Mouse (Mus musculus): ENCODE measurements around the gene F3. TPM values are rescaled to one million over a fixed set of nuclear protein-coding genes. Genes with fewer than 3 reads are reported as not detected.

F3 gene
- polyA plus RNA-seq, 1 experiment: 6.3 TPM

DNA sequence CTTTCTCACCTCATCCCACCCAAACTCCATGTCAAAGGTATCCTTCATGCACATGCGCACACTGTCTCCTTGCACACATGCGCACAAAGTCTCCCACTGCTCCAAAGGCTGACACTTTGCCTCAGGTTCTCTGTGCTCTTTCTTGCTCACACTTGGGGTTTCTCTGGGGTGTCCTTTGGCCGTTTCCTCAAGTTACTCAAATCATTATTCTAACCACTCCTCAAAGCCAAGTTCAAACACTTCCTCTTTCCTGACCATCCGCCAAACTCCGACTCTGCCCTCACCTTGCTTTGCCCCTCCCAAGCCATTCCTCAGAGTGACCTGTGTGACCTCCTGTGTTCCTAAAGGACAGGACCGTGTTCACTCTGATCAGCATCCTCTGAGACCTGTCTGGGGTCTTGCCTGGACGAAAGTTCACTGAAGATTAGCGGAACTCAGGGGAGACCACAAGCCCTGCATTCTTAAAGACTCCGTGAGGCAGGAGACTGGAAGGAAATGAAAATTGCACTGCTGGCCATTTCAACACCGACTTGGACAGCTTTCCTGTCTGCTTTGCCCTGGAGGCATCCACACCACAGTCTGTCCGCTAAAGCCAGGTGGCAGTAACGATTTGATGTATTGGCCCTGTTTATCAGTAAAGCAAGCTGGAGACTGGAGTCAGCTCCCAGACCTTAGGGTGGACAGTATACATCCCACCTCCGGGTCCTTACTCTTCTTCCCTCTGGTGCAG is 30.2 kb upstream of the F3 start:
- H3K4me3 ChIP-seq (ENCODE audit: control insufficient read depth, insufficient read depth, low read length): no peak overlapping the region
- WGBS: 41% methylated on average over 13 of the region's 13 CpGs
- H3K27me3 ChIP-seq (ENCODE audit: control insufficient read depth, insufficient read depth, low read length): no peaks in the 10 kb centered on the region
- TF ChIP-seq POLR2A (IDR thresholded peaks at IDR 0.05; ENCODE audit: control insufficient read depth, extremely low read depth, insufficient read depth, low read length, poor library complexity) (no peak), CTCF (IDR thresholded peaks at IDR 0.05; ENCODE audit: borderline replicate concordance, control insufficient read depth, extremely low read depth, insufficient read depth, low read length, poor library complexity) (no peak)
- no peak for DNase-seq
- H3K36me3 ChIP-seq (ENCODE audit: control insufficient read depth, insufficient read depth, low read length): no peaks in the 10 kb centered on the region
- no peak overlapping the region for H3K27ac ChIP-seq (ENCODE audit: control insufficient read depth, insufficient read depth, low read length)
- H3K4me1 ChIP-seq (replicated peaks; ENCODE audit: control insufficient read depth, insufficient read depth, low read length): peaks cover 6% of the 10 kb centered on the region

DNA sequence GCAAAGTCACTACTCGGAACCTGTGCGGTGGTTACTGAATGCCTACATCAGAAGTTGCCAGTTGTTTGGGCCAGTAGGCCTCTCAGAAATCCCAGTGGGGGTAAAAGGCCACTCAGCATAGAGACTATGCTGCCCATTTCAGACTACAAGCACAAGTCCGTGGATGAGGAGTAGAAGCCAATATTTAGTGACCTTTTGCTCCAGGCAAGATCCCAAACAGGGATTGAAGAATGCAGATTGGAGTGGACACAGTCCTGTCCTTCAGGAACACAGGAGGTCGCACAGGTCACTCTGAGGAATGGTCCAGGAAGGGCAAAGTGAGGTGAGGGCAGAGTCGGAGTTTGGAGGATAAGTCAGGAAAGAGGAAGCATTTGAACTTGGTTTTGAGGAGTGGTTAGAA is 29.6 kb upstream of the F3 start:
- Histone ChIP-seq H3K27me3 (ENCODE audit: control insufficient read depth, insufficient read depth, low read length) (no peaks in the 10 kb centered on the region), H3K4me1 (replicated peaks; ENCODE audit: control insufficient read depth, insufficient read depth, low read length) (peaks cover 5% of the 10 kb centered on the region), H3K4me3 (ENCODE audit: control insufficient read depth, insufficient read depth, low read length) (no peak overlapping the region), H3K36me3 (ENCODE audit: control insufficient read depth, insufficient read depth, low read length) (no peaks in the 10 kb centered on the region), H3K27ac (ENCODE audit: control insufficient read depth, insufficient read depth, low read length) (no peak overlapping the region)
- no peak for DNase-seq
- TF ChIP-seq CTCF (IDR thresholded peaks at IDR 0.05; ENCODE audit: borderline replicate concordance, control insufficient read depth, extremely low read depth, insufficient read depth, low read length, poor library complexity) (no peak), POLR2A (IDR thresholded peaks at IDR 0.05; ENCODE audit: control insufficient read depth, extremely low read depth, insufficient read depth, low read length, poor library complexity) (no peak)
- 88% methylated on average over 5 of the region's 5 CpGs for WGBS

DNA sequence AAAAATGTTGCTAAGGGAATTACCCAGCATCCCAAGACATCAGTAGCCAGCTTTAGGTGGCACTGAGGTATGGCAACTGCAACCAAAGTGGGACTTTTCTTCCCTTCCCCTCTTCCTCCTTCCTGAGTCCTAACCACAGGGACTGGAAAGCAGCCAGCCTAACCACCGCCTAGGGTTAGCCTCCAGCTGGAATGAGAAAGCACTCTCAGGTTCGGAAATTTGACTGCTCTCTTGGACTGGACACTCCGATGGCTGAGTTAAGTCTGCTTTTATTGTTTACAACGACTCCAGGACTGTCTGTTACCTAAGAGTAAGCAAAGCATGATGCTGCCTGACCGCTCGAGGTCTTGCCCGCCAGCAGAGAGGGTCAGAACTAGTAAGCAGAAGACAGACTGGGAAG is 26.2 kb upstream of the F3 start:
- Histone ChIP-seq H3K36me3 (ENCODE audit: control insufficient read depth, insufficient read depth, low read length) (no peaks in the 10 kb centered on the region), H3K4me3 (ENCODE audit: control insufficient read depth, insufficient read depth, low read length) (no peak overlapping the region), H3K27ac (ENCODE audit: control insufficient read depth, insufficient read depth, low read length) (no peak overlapping the region; the same call in 1 of the 2 replicates), H3K4me1 (replicated peaks; ENCODE audit: control insufficient read depth, insufficient read depth, low read length) (no peaks in the 10 kb centered on the region), H3K27me3 (ENCODE audit: control insufficient read depth, insufficient read depth, low read length) (no peaks in the 10 kb centered on the region)
- TF ChIP-seq CTCF (IDR thresholded peaks at IDR 0.05; ENCODE audit: borderline replicate concordance, control insufficient read depth, extremely low read depth, insufficient read depth, low read length, poor library complexity) (no peak), POLR2A (IDR thresholded peaks at IDR 0.05; ENCODE audit: control insufficient read depth, extremely low read depth, insufficient read depth, low read length, poor library complexity) (no peak)
- 30% methylated on average over 7 of the region's 7 CpGs for WGBS
- DNase-seq: no peak

DNA sequence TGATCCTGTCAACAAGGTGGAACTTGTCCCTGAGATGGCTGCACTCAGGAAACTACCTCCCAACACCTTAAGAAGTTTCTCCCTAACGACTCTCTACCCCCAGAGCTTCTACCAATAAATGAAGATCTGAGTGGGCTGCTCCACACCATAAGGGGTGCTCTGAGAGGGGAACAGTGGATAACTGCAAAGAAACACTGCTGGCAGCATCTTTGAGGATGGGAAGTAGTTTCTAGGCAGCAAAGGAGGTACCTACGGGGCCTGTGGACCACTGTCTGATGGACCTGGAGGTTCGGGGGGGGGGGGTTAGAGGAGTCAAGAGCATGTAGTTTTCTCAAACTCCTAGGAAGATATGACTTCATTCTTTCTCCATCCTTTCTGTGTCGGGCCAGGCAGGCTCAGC is 23.9 kb upstream of the F3 start:
- Histone ChIP-seq H3K4me1 (replicated peaks; ENCODE audit: control insufficient read depth, insufficient read depth, low read length) (no peaks in the 10 kb centered on the region), H3K4me3 (ENCODE audit: control insufficient read depth, insufficient read depth, low read length) (no peak overlapping the region), H3K27ac (ENCODE audit: control insufficient read depth, insufficient read depth, low read length) (no peak overlapping the region), H3K27me3 (ENCODE audit: control insufficient read depth, insufficient read depth, low read length) (no peaks in the 10 kb centered on the region), H3K36me3 (ENCODE audit: control insufficient read depth, insufficient read depth, low read length) (no peaks in the 10 kb centered on the region)
- TF ChIP-seq CTCF (IDR thresholded peaks at IDR 0.05; ENCODE audit: borderline replicate concordance, control insufficient read depth, extremely low read depth, insufficient read depth, low read length, poor library complexity) (no peak), POLR2A (IDR thresholded peaks at IDR 0.05; ENCODE audit: control insufficient read depth, extremely low read depth, insufficient read depth, low read length, poor library complexity) (no peak)
- 90% methylated on average over 4 of the region's 4 CpGs for WGBS
- no peak for DNase-seq

DNA sequence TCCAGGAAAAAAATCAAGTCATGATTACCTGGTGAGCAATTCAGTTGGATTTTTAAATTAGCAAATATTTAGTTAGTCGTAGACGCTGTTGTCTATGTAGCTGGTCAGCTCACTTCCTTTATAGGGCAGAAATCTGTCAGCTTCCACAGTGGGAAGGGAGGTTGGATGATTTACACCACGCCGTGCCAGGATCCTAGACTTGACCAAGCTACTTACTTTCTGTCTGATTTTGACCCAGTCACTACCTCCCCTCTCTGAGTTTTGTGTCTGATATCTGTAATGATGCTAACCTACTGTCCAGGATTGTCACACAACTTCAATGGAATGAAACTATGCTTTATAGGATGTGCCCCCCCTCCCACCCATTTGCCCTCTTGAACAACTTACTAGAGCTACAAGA is 23.5 kb upstream of the F3 start:
- Histone ChIP-seq H3K27me3 (ENCODE audit: control insufficient read depth, insufficient read depth, low read length) (no peaks in the 10 kb centered on the region), H3K36me3 (ENCODE audit: control insufficient read depth, insufficient read depth, low read length) (no peaks in the 10 kb centered on the region), H3K4me3 (ENCODE audit: control insufficient read depth, insufficient read depth, low read length) (no peak overlapping the region), H3K27ac (ENCODE audit: control insufficient read depth, insufficient read depth, low read length) (no peak overlapping the region), H3K4me1 (replicated peaks; ENCODE audit: control insufficient read depth, insufficient read depth, low read length) (no peaks in the 10 kb centered on the region)
- no peak for DNase-seq
- no peak for TF ChIP-seq CTCF (IDR thresholded peaks at IDR 0.05; ENCODE audit: borderline replicate concordance, control insufficient read depth, extremely low read depth, insufficient read depth, low read length, poor library complexity)
- no peak for TF ChIP-seq POLR2A (IDR thresholded peaks at IDR 0.05; ENCODE audit: control insufficient read depth, extremely low read depth, insufficient read depth, low read length, poor library complexity)
- 98% methylated on average over 4 of the region's 4 CpGs for WGBS

DNA sequence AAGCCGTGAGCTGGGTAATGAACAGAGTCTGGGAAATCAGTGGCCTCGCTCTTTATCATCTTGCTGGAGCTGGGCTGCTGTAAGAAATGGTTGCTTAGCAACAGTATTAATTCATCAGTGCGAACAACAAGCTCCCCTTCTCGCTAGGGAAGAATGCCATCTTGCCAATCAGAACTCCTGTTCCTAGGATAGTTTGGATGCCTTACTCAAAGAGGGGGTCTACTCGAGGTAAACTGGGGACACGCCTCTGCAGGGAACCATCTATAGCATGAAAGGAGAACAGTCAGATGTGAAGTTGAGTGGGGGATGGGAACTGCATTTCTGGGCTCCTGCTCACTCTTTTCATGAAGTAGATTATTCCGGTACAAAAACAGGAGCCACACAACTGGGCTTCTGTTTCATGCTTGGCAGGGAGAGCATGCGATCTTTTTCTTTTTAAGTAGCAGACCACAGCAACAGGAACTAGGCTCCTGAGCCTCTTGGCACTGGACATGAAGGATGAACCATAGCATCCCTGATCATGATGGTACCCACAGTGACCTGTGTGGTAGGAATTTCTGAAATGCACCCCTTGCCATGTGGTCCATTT is 22.9 kb upstream of the F3 start:
- Histone ChIP-seq H3K27me3 (ENCODE audit: control insufficient read depth, insufficient read depth, low read length) (no peaks in the 10 kb centered on the region), H3K4me3 (ENCODE audit: control insufficient read depth, insufficient read depth, low read length) (no peak overlapping the region), H3K27ac (ENCODE audit: control insufficient read depth, insufficient read depth, low read length) (no peak overlapping the region), H3K36me3 (ENCODE audit: control insufficient read depth, insufficient read depth, low read length) (no peaks in the 10 kb centered on the region), H3K4me1 (replicated peaks; ENCODE audit: control insufficient read depth, insufficient read depth, low read length) (no peaks in the 10 kb centered on the region)
- TF ChIP-seq POLR2A (IDR thresholded peaks at IDR 0.05; ENCODE audit: control insufficient read depth, extremely low read depth, insufficient read depth, low read length, poor library complexity) (no peak), CTCF (IDR thresholded peaks at IDR 0.05; ENCODE audit: borderline replicate concordance, control insufficient read depth, extremely low read depth, insufficient read depth, low read length, poor library complexity) (no peak)
- 91% methylated on average over 8 of the region's 8 CpGs for WGBS
- DNase-seq: no peak
